In the genomic region with DNA sequence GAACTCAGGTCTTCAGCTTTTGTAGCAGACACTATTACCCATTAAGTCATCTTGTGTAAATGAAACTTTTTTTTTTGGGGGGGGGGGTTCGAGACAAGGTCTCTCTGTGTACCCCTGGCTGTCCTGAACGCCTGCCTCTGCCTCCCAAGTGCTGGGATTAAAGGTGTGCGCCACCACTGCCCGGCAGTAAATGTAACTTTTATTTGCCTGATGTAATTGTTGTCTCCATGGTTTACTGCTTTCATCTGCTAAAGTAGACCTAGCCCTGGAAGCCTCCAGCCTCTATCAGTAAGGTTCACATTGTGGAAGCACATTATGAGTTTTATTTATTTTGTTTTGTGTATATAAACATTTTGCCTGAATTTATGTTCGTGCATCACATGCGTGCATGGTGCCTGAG, we compare ENCODE assay signal across 9 mouse cellular contexts. TPM values are rescaled to one million over a fixed set of nuclear protein-coding genes. Genes with fewer than 3 reads are reported as not detected.
DNase-seq lines count a peak whose midpoint lies in the region; ATAC-seq lines count a peak whose summit lies in the region.
"Had no signal": no experiment of that assay in that cellular context is flagged by ENCODE, and none has a peak within 500 bp of the region (broad histone marks: within the 10 kb centered on the region; RNA-seq: fewer than 3 reads in every experiment).

No protein-coding gene starts in this region.

- no peak for ATAC-seq in heart, embryonic 13.5 days (ENCODE audit: extremely low read depth, insufficient number of reproducible peaks, low FRiP score, low TSS enrichment)
- ATAC-seq in embryonic facial prominence, embryonic 11.5 days (replicated peaks; ENCODE audit: insufficient number of reproducible peaks, low FRiP score, low TSS enrichment, low read depth) = peak; percentile 34; the same call in 1 of the 2 replicates
- ATAC-seq in hindbrain, embryonic 15.5 days (ENCODE audit: low FRiP score, low read depth) = no peak; the same call in 1 of the 2 replicates
- ATAC-seq in midbrain, embryonic 12.5 days (ENCODE audit: low FRiP score, low read depth) = no peak; the same call in 1 of the 2 replicates

- H3K4me1 ChIP-seq in heart, embryonic 13.5 days = no peaks in the 10 kb centered on the region; the same call in 1 of the 2 replicates
- no peaks in the 10 kb centered on the region for H3K4me1 ChIP-seq in embryonic facial prominence, embryonic 11.5 days (ENCODE audit: control insufficient read depth, insufficient read depth, low read length)
- H3K4me1 ChIP-seq in hindbrain, embryonic 15.5 days (replicated peaks) = peaks cover 12% of the 10 kb centered on the region
- 0 out of 2 replicates have a peak, but pooled peaks cover 4% of the 10 kb centered on the region for H3K4me1 ChIP-seq in midbrain, embryonic 12.5 days

- no peak overlapping the region for H3K27ac ChIP-seq in heart, embryonic 13.5 days (replicated peaks)
- H3K27ac ChIP-seq in embryonic facial prominence, embryonic 11.5 days (replicated peaks; ENCODE audit: low read depth, low read length) = no peak overlapping the region
- 0 out of 2 replicates have a peak overlapping the region, but pooled peaks have one; percentile 13 for H3K27ac ChIP-seq in hindbrain, embryonic 15.5 days (replicated peaks)
- no peak overlapping the region for H3K27ac ChIP-seq in midbrain, embryonic 12.5 days (replicated peaks)

- no peaks in the 10 kb centered on the region for H3K27me3 ChIP-seq in heart, embryonic 13.5 days (replicated peaks)
- H3K27me3 ChIP-seq in embryonic facial prominence, embryonic 11.5 days (ENCODE audit: control insufficient read depth, insufficient read depth, low read length) = no peaks in the 10 kb centered on the region
- H3K27me3 ChIP-seq in hindbrain, embryonic 15.5 days = no peaks in the 10 kb centered on the region
- no peaks in the 10 kb centered on the region for H3K27me3 ChIP-seq in midbrain, embryonic 12.5 days

- peaks cover 27% of the 10 kb centered on the region for H3K36me3 ChIP-seq in heart, embryonic 13.5 days
- no peaks in the 10 kb centered on the region for H3K36me3 ChIP-seq in embryonic facial prominence, embryonic 11.5 days (replicated peaks; ENCODE audit: control insufficient read depth, insufficient read depth, low read depth, low read length)
- no peaks in the 10 kb centered on the region for H3K36me3 ChIP-seq in hindbrain, embryonic 15.5 days
- H3K36me3 ChIP-seq in midbrain, embryonic 12.5 days = no peaks in the 10 kb centered on the region; the same call in 1 of the 2 replicates

- DNase-seq in heart, adult 11 months = no peak
- no peak for DNase-seq in embryonic facial prominence, embryonic 11.5 days (ENCODE audit: low spot score)
- DNase-seq in embryo, embryonic 11 days = no peak
- no peak for DNase-seq in frontal cortex, postnatal 25 days (ENCODE audit: low spot score in 2 of 2)
- DNase-seq in thymus, adult 18-20 months = no peak

- H3K9ac ChIP-seq in heart, embryonic 13.5 days = no peak overlapping the region
- H3K9ac ChIP-seq in embryonic facial prominence, embryonic 11.5 days (replicated peaks; ENCODE audit: low read length) = no peak overlapping the region
- no peak overlapping the region for H3K9ac ChIP-seq in hindbrain, embryonic 15.5 days
- H3K9ac ChIP-seq in midbrain, embryonic 12.5 days (replicated peaks) = no peak overlapping the region

- peak overlapping the region; percentile 67 for H3K4me3 ChIP-seq in heart, embryonic 13.5 days
- H3K4me3 ChIP-seq in embryonic facial prominence, embryonic 11.5 days (ENCODE audit: low read depth, low read length) = no peak overlapping the region
- H3K4me3 ChIP-seq in hindbrain, embryonic 15.5 days = peak overlapping the region; percentile 58
- 0 out of 2 replicates have a peak overlapping the region, but pooled peaks have one; percentile 57 for H3K4me3 ChIP-seq in midbrain, embryonic 12.5 days

- no peaks in the 10 kb centered on the region for H3K9me3 ChIP-seq in heart, embryonic 13.5 days
- no peaks in the 10 kb centered on the region for H3K9me3 ChIP-seq in embryonic facial prominence, embryonic 11.5 days (replicated peaks; ENCODE audit: control insufficient read depth, low read length)
- no peaks in the 10 kb centered on the region for H3K9me3 ChIP-seq in hindbrain, embryonic 15.5 days
- no peaks in the 10 kb centered on the region for H3K9me3 ChIP-seq in midbrain, embryonic 12.5 days

- 38% methylated on average over 6 of the region's 6 CpGs for WGBS in heart, embryonic 13.5 days
- WGBS in embryonic facial prominence, embryonic 11.5 days = 49% methylated on average over 6 of the region's 6 CpGs
- 42% methylated on average over 6 of the region's 6 CpGs for WGBS in hindbrain, embryonic 15.5 days
- WGBS in midbrain, embryonic 12.5 days = 45% methylated on average over 6 of the region's 6 CpGs

- peak overlapping the region; percentile 59 for H3K4me2 ChIP-seq in heart, embryonic 13.5 days
- no peak overlapping the region for H3K4me2 ChIP-seq in embryonic facial prominence, embryonic 11.5 days (ENCODE audit: low read depth, low read length)
- peak overlapping the region; percentile 45 for H3K4me2 ChIP-seq in hindbrain, embryonic 15.5 days
- H3K4me2 ChIP-seq in midbrain, embryonic 12.5 days (replicated peaks) = peak overlapping the region; percentile 40

RNA-seq across cellular contexts. Expression of a gene that starts 0.4 kb away (rescaled TPM):
- 28.3 and 30.2 TPM in 2 replicates for polyA plus RNA-seq in heart, embryonic 13.5 days (2015; fragmentation: Nextera tagmentation; extraction: Ambion mirVana)
- polyA plus RNA-seq in embryonic facial prominence, embryonic 11.5 days (2014; fragmentation: Nextera tagmentation; extraction: Ambion mirVana) = 42.2 and 44.2 TPM in 2 replicates
- polyA plus RNA-seq in hindbrain, embryonic 15.5 days (2015; fragmentation: Nextera tagmentation; extraction: Ambion mirVana) = 43.0 and 46.8 TPM in 2 replicates
- 43.6 and 45.7 TPM in 2 replicates for polyA plus RNA-seq in midbrain, embryonic 12.5 days (2016; fragmentation: Nextera tagmentation; extraction: Ambion mirVana)

RNA-seq across cellular contexts. Expression of a gene that starts 15.5 kb away (rescaled TPM):
- 0.11 and 0.25 TPM in 2 replicates for polyA plus RNA-seq in heart, embryonic 13.5 days (2015; fragmentation: Nextera tagmentation; extraction: Ambion mirVana)
- polyA plus RNA-seq in embryonic facial prominence, embryonic 11.5 days (2014; fragmentation: Nextera tagmentation; extraction: Ambion mirVana) = 0.10 and 0.15 TPM in 2 replicates
- polyA plus RNA-seq in hindbrain, embryonic 15.5 days (2015; fragmentation: Nextera tagmentation; extraction: Ambion mirVana) = 0.08 and 0.10 TPM in 2 replicates
- 0.09 TPM in 1 of 2 replicates, not detected in the other for polyA plus RNA-seq in midbrain, embryonic 12.5 days (2016; fragmentation: Nextera tagmentation; extraction: Ambion mirVana)
- polyA plus RNA-seq: CD4-positive, CD25-positive, alpha-beta regulatory T cell, adult 4 months had no signal

RNA-seq across cellular contexts. Expression of a gene that starts 17.6 kb away (rescaled TPM):
- polyA plus RNA-seq in heart, embryonic 13.5 days (2015; fragmentation: Nextera tagmentation; extraction: Ambion mirVana) = 25.0 and 28.7 TPM in 2 replicates
- 17.3 and 22.6 TPM in 2 replicates for polyA plus RNA-seq in embryonic facial prominence, embryonic 11.5 days (2014; fragmentation: Nextera tagmentation; extraction: Ambion mirVana)
- 30.9 and 32.1 TPM in 2 replicates for polyA plus RNA-seq in hindbrain, embryonic 15.5 days (2015; fragmentation: Nextera tagmentation; extraction: Ambion mirVana)
- 26.4 and 27.0 TPM in 2 replicates for polyA plus RNA-seq in midbrain, embryonic 12.5 days (2016; fragmentation: Nextera tagmentation; extraction: Ambion mirVana)

RNA-seq across cellular contexts. Expression of a gene that starts 25.3 kb away (rescaled TPM):
- polyA plus RNA-seq in heart, embryonic 13.5 days (2015; fragmentation: Nextera tagmentation; extraction: Ambion mirVana) = 157 and 175 TPM in 2 replicates
- 56.3 TPM in 2 replicates for polyA plus RNA-seq in embryonic facial prominence, embryonic 11.5 days (2014; fragmentation: Nextera tagmentation; extraction: Ambion mirVana)
- 20.5 and 22.9 TPM in 2 replicates for polyA plus RNA-seq in hindbrain, embryonic 15.5 days (2015; fragmentation: Nextera tagmentation; extraction: Ambion mirVana)
- 29.2 and 33.2 TPM in 2 replicates for polyA plus RNA-seq in midbrain, embryonic 12.5 days (2016; fragmentation: Nextera tagmentation; extraction: Ambion mirVana)

RNA-seq across cellular contexts. Expression of a gene that starts 25.5 kb away (rescaled TPM):
- polyA plus RNA-seq in heart, embryonic 13.5 days (2015; fragmentation: Nextera tagmentation; extraction: Ambion mirVana) = 0.27 and 0.74 TPM in 2 replicates
- not detected in 2 replicates for polyA plus RNA-seq in embryonic facial prominence, embryonic 11.5 days (2014; fragmentation: Nextera tagmentation; extraction: Ambion mirVana)
- 1.9 TPM in 1 of 2 replicates, not detected in the other for polyA plus RNA-seq in hindbrain, embryonic 15.5 days (2015; fragmentation: Nextera tagmentation; extraction: Ambion mirVana)
- polyA plus RNA-seq in midbrain, embryonic 12.5 days (2016; fragmentation: Nextera tagmentation; extraction: Ambion mirVana) = not detected in 2 replicates
